Mouse (Mus musculus) ovary, adult 18-20 months (tissue): Measurements from ENCODE around the gene Mettl23.
"Not testable (repeated sequence)": the region's sequence is repeated elsewhere in the genome, so short reads cannot be mapped to it uniquely, and the experiment has no call there.

Experiments used
- DNase-seq: peaks from one replicate; pipeline ENCODE4 v3.0.0; 2022; ENCODE audit warnings: low spot score, mixed read lengths

Gene Mettl23

DNA sequence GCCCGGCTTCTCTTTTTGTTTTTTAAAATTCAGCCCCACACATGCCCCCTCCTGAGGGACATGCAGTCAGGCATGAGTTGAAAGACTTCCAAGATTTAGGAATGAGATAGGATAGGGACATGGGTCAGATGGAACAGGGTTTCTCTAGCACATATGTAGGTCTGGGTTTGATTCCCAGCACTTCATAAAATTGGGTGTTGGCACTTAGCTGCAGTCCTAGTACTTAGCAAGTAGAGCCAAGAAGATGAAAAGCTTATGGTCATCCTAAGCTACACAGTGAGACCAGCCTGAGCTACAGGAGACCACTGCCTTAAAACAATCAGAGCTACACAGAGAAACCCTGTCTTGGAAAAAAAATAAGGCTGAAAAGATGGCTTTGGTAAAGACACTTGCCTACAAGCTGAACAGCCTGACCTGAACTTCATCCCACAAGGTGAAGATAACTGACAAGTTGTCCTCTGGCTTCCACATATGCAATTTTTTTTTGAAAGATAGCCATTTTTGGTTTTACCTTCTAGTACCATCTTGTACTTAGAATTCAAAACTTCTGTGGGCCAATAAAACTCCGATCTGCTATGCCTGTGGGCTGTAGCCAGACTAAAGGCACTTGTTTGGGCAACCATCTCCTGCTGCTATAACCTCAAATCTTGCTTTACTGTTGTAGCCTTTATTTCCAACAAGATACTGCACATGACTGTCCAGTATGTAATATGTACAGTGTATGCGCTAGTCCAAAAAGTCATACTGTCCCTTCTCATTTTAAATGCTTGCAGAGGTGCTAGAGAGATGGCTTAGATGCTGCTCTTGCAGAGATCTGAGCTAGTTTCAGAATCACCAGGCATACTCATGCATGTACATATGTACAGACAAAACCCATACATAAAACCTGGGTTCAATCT lies 4.4 kb downstream of the Mettl23 start:
- DNase-seq = no peak

DNA sequence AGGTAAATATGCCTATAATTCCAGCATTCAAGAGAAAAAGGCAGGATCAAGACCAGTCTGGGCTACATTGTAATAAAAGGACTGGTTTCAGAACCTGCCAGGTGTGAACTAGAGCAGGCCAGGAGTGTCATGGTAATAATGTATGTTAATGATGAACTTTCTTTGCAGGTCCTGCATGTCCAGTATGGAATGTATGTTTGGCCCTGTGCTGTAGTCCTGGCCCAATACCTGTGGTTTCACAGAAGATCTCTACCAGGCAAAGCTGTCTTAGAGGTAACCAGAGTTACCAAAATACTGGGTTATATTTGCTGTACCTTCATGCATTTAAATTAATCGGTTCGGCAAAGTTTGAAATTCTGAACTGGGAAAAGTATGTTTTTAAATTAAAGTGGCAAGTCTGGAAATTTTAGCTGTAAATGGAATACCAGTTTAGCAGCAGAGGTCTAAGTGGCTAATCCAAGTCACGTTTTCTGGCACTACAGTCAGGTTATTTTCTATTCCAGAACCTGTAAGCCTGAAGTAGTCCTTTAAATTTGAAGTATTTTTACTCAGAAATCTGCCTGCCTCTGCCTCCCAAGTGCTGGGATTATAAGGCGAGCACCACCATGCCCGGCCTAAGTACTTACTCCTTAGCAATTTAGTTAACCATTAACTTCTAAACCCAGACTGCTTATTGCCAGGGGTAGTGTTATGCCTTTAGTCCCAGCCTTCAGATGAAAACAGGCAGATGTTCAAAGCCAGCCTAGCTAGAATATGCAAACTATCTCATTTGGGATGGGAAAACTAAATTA lies 5.2 kb downstream of the Mettl23 start:
- no peak for DNase-seq

DNA sequence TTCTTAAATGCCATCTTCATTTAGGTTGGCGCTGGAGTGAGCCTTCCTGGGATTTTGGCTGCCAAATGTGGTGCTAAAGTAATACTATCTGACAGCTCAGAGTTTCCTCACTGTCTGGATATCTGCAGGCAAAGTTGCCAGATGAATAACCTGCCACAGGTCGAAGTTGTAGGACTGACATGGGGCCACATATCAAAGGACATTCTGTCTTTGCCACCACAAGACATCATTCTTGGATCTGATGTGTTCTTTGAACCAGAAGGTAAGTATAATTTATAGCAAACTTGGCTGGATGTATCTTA lies 5.8 kb downstream of the Mettl23 start:
- not testable (repeated sequence) for DNase-seq

DNA sequence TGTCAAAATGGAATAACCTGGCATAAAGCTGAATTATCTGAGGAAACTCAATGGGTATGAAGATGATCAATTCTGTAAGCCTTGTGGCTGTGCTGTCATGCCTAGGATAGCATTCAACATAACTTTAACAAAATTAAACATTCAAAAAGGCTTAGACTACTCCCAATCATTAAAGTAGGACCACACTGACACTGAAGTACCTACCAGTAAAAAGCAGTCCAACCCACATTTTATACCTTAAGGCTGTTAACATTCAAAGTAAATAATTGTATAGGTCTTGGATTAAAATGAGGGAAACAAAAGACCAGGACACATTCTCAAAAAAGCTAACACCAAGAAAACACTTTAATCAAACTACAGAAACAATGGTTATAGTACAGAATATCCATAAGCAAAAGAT lies 6.5 kb downstream of the Mettl23 start:
- DNase-seq = no peak

DNA sequence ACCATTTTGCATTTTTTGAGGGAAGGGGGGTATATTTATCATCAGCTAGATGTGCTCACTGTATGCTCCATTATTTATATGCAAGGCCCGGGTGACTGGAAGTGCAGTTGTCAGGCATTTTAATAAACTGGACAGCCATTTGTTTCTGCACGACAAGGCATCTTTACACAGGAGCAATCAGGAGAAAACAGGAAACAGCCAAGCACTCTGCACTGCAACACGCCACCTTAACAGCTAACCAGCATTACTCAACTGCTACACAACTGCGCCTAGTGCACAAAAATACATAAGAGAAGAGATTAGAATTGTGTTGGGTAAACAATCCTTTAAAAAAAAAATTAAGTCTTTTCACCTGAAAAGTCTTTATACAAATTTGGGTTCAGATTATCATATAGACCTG lies 7.0 kb downstream of the Mettl23 start:
- no peak for DNase-seq

DNA sequence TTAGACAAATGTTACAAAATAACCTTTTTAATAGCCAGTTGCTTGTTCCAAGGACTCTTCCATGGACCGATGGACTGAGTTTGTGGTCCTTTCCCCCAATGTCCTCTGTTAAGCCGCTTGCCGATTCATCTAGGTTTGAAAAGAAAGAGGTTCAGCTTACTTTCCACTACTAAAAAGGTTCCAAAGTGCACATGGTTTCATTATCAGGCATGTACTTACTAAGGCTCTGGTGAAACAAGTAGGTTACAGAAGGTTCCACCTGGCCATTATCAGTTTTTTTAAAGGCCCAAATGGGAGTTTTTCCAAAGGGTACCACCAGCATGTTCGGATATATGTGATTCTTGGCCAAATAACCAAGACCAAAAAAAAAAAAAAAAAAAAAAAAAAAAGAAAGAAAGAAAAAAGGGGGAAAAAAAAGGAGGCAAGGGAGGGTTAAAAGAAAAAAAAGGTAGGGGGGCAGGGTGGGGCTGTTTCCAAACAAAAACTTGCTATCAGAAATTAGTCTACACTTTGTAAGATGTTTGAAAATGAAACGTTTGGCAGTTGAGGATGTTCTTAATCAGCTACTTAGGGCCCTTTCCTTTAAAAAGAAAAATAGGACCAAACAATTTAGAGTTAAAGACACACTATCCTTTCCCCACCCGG lies 7.9 kb downstream of the Mettl23 start:
- no peak for DNase-seq

DNA sequence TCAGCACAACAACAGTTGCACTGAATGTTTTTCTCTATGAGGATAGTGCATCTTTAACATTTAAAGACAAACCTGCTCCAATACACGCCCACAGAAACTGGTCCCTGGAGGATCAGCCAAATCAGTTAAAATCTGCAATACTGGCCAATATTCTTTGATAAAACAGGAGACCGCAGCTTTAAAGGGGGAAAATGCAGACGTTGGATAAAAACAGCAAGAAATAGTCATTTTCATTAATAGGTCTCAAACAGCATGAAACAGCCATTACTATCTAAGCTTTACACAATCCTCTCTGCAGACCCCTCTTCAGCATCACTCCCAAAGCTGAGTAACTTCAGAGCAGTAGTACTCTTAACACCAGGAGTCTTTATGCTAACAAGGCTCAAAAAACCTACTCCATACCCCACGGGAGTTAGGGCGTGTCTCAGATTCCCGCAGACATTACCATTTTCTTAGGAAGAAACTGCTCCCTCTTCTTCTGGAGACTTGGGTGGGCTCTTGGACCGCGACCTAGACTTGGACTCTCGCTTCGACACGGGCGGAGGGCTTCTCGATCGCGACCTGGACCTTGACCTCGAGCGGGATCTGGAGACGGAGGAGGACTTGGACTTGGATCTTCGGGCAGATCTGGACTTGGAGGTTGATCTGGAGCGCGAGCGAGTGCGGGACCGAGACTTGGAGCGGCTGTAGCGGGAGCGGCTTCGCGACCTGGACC lies 8.7 kb downstream of the Mettl23 start:
- DNase-seq = no peak

DNA sequence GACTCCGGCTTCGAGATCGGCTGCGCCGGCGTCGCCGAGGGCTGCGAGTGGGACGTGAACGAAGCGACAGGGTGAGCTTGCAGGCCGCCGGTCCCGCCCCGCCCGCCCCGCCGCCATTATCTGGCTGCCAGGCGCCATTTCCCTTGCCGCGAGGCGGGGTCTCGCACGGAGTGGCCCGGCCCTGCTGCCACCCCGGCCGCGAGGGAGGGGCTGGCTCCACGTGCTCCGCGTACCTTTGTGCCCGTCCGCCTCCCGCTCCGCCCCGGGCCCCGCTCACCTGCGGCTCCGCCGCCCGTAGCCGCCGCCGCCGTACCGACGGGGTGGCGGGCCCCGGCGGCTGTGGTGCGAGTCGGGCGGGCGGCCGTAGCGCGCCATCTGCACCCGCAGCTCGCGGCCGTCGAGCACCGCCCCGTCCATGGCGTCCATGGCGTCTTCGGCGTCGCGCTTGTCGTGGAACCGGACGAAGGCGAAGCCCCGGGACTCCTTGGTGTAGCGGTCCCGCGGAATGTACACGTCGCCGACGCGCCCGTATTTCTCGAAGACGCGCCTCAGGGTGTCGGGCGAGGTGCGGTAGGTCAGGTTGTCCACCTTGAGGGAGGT lies 9.3 kb downstream of the Mettl23 start, which contains the start of gene Mfsd11:
TSS of gene Mfsd11 (plus strand) at position 150 of the 600 bp plus-strand sequence.
- peak; percentile 70 for DNase-seq

DNA sequence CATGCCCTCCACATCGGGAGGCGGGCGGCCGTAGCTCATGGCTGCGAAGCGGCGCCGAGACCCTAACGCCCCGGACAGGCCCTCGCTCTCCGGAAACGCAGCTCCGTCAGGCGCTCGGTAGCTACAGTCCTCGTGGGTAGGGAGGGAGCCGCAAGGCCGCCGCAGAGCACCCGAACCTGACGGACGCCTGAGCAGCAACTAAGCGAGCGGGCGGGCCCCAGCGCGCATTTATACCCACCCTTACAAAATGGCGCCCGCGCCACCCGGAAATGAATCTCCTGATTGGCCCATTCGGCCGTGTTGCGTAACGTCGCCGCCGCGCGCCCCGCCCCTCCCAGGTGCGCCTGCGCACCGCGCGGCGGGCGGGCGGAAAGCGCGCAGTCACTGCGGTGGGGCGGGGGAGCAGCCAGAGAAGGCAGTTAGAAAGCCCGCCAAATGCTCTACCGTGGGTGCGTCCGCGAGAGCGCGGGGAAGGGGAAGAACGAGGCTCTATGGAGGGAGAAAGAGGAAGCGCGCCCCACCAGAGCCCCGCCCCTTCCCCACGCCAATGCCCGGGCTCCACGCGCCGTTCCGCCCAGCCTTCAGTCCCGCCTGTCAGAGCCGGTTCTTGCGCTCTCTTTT lies 9.9 kb downstream of the Mettl23 start, which contains the start of gene Srsf2:
TSS of gene Srsf2 (minus strand) at position 204 of the 621 bp plus-strand sequence.
- DNase-seq = peak; percentile 92

DNA sequence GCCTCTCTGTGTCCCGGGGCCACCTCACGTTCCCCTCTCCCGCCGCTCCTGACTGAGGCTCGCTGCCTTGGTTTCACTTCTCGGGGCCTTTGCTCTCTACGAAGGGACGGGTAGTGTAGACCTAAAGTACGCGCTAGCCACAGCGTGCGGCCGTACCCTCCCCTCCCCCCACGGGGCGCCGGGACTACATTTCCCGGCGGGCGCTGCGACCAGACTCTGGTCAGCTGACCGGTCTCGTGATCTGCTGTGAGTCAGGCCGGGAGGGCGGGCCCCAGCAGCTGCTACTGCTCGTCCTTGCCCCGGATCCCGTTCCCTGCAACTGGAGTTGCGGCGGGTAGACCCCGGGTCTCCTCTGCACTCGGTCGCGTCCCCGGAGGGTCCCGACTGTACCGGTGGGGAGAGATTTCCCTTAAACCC lies 10.4 kb downstream of the Mettl23 start:
- DNase-seq = peak; percentile 94

DNA sequence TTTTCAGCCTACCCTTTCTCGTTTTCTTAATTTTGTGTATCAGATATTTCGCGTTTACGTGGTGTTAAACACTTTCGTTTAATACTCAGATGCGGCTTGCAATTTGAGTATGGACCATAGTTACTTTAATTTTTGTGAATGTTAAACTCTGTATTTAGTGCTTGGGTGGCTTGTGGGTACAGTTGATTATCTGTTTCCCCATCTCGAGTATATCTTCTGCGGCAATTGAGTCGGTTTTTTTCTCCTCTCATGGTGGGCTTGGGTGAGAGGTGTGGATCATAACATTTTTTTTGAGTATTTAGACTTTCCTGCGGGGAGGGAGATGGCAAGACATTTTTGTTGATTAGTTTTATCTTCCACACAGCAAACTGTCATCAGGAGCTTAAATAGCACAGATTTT lies 11.2 kb downstream of the Mettl23 start:
- no peak for DNase-seq

DNA sequence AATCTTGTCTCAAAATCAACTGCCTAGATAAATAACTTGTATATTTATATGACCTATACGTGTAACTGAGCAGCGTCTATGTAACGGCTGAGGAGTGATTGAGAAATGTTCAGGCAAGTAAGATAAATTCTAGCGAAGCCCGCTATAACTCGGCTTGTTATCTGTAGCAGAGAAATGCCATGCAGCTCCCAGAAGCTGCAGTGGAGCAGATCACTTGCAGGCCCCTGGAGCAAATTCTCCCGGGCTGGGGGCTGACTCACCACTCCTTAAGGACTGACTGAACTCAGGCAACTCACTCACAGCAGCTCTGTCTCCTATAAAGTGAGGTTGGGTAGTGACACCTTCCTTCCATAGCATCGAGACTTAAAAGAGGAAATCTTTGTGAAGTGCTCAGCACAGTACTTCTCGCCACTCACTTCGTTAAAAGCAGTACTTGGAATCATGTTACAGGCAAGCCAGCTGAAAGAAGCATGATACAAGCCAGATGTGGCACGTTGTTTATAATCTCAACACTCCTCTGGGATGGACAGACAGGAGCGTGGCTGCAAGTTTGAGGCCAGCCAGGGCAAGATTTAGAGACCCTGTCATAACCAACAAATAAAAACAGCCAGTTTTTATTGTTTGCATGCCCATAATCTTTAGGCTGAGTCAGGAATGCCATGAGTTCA lies 14.2 kb downstream of the Mettl23 start:
- DNase-seq = no peak

DNA sequence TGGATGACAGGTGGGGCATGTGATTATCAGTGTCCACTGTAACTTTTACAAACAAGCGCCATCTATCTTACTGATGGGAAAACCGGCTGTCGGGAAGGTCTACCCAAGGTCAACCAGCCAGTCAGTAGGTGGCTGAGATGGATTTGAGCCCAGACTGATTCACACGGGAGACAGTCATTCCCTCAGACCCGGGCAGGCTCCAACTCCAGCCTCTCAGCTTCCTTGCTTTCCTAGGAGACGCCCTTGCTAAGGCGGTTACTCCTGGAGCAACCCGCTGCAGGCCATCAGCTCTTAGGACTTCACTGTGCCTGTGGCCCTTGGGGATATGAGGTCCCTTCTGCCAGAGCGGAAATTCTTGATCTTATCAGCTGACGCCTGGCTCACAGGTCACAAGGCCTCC lies 21.4 kb downstream of the Mettl23 start:
- no peak for DNase-seq

DNA sequence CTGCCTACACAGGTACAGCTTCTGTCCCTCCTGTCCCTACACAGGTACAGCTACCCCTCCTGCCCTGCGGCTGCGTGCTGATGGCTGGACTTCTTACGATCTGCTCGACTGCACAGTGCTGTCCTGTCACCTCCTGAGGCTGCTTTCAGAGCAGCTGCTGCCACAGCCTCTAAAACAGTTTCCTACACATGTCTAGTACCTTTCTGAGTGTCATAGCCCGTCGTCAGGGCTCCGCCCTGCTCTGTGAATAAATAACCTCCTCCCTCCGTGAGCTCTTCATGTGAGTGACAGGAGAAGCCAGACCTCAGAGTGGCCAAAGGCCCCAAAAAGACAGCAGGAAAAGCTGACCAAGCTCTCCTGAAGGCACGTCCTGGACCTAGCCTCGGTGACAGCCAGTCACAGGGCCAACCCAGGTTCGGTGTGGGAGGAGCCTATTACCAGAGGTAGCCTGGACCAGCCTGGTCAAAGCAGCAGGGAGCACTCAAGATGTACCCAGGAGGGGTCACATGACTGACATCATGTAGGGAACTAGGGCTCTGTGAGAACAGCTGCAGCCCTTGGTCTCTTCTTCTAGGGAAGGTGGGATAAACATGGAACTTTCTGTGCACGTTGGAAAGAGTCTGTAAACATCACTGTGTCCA lies 23.0 kb downstream of the Mettl23 start:
- DNase-seq = no peak

DNA sequence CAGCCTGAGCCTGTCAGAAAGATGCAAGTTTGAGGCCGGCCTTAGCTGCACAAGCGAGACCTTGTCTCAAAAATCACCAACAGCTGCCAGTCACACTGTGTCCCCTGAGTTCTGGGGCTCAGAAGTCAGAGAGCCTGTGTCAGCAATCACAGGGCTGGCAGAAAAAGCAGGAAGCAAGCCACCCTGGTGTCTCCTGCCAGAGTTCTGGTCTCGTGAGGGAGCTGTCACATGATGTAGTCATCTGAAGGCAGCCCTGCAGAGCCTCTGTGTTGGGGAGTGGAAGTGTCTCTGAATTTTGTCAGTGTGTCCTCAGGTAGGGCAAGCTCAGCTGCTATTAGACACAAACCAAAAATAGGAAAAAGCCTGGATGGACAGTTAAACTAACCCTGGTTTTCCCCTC lies 25.1 kb downstream of the Mettl23 start:
- no peak for DNase-seq

DNA sequence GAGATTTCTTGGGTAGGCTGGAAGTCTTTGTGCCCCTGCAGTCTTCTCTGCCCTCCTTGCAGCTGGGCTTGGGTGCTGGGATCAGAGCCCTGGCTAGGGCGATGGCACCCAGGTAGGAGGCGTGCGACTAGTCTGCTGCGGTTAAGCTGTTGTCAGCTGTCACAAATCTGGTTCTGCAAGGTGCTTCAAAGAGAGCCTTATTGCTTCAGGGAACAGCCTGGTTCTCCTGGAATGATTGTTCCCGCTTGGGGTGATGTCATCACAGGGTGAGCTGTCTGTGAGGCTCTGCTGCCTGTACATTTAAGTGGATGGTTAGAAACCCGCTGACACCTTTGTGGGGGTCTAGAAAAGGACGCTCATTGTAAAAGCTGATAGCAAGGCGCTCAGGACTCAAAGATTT lies 26.1 kb downstream of the Mettl23 start:
- no peak for DNase-seq

DNA sequence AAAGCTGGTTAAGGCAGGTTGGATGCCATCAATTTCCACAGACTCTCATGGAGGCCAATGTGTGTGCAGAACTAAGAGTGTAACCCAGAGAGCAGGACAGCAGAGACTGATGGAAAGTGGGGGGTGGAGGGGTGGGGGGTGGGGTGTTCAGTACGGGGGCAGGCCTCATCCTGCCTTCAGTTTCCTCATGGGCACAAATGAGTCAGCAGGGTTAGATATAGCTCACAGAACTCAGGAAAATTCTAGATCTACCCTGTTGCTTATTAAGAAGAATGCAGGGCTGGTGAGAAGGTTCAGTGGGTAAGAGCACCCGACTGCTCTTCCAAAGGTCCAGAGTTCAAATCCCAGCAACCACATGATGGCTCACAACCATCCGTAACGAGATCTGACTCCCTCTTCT lies 26.6 kb downstream of the Mettl23 start:
- DNase-seq = no peak

DNA sequence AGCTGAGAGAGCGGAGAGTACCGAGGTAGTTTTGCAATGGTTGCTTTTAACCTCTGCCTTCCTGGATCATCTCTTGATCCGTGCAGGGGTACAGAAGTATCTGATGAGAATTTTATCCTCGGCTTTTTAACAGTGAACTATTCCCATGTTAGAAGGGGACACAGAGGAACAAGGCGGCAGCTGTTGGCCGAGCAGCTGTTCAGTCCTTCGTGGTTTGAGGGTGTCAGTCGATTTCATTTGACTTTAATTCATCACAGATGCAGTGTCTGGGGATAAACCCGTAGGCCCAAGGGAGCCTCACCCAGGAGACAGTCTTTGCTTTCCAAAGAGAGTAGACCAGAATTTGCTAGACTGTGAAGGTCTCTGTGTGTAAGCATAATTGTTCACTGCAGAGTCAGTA lies 28.5 kb downstream of the Mettl23 start:
- DNase-seq = no peak

DNA sequence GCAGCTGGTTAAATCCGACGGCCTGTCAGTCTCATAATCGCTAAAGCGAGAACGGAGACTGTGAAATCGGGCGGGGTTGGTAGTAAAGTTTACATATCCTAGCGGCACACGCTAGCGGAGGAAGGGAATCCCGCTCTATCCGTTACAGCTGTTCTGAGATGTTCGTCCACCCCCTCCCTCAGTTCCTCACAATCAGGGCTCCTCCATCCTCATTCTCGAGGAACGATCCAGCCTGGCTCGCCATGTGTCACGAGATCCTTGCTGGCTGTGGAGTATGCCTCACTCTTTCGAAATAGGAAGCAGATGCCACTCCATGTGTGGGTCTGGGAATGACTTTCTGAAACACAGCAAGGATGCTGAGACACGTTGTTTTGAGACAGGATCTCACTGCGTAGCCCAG lies 30.9 kb downstream of the Mettl23 start:
- no peak for DNase-seq

DNA sequence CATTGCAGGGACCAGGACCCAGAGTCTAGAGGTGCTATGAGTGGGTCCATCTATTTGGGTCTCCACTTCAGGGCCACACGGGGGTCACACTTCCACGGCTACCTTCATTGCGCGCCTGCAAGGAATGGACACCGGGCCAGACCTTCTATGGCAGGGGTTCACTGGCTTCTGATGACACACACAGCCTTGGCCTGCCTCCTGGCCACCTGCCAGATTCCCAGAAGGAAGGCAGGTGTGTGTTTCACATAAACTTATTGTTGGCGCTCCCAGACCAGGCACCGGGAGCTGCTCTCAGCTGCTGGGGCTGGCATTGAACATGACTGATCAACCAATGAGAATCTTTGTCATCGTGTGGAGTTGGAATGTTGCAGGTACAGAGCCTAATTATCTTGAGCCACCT lies 35.4 kb downstream of the Mettl23 start:
- no peak for DNase-seq
